Mouse (Mus musculus) lung, embryonic 14.5 days (tissue): ENCODE measurements at regions not wholly inside any gene's neighbourhood (a gene's known extent, or its start where the extent isn't known, plus 50 kb on each side); places are given as distances from the start of the nearest gene placed in this dataset.

Experiments used
- ATAC-seq: fragments of 200-750 bp; cut with Nextera tagmentation; 2 replicates; pipeline ENCODE4 v1.8.0; 2017; ENCODE audit warnings: mild to moderate bottlenecking, moderate TSS enrichment, moderate library complexity; ENCODE audit not compliant: insufficient read depth
- DNase-seq: peaks from one replicate; pipeline ENCODE4 v3.0.0-alpha.2; 2015
- H3K27ac ChIP-seq: fragments of 300-500 bp; sonication (generic); 2 replicates; pipeline ENCODE4 v1.5.1; 2014; ENCODE audit warnings: low read depth, mild to moderate bottlenecking, moderate library complexity
- H3K27me3 ChIP-seq: fragments of 300-500 bp; sonication (generic); 2 replicates; pipeline ENCODE4 v1.6.1; 2014; ENCODE audit warnings: low read length, control low read depth; ENCODE audit not compliant: insufficient read depth
- H3K36me3 ChIP-seq: fragments of 300-500 bp; sonication (generic); 2 replicates; pipeline ENCODE4 v1.6.1; 2014; ENCODE audit warnings: control low read depth; ENCODE audit not compliant: insufficient read depth
- H3K4me1 ChIP-seq: fragments of 300-500 bp; sonication (generic); 2 replicates; pipeline ENCODE4 v1.6.1; 2014; ENCODE audit warnings: antibody characterized with exemption, control low read depth; ENCODE audit not compliant: insufficient read depth
- H3K4me2 ChIP-seq: fragments of 300-500 bp; sonication (generic); 2 replicates; pipeline ENCODE4 v1.6.1; 2014; ENCODE audit warnings: mild to moderate bottlenecking
- H3K4me3 ChIP-seq: fragments of 300-500 bp; sonication (generic); 2 replicates; pipeline ENCODE4 v1.5.1; 2014; ENCODE audit warnings: low read depth, low read length
- H3K9ac ChIP-seq: fragments of 300-500 bp; sonication (generic); 2 replicates; pipeline ENCODE4 v1.6.1; 2014
- H3K9me3 ChIP-seq: fragments of 300-500 bp; sonication (generic); 2 replicates; pipeline ENCODE4 v1.6.1; 2016; ENCODE audit warnings: low read depth, low read length, control low read depth
- CTCF ChIP-seq: IDR thresholded peaks from 2 replicates; pipeline ENCODE4 v1.5.1; 2016; ENCODE audit warnings: antibody characterized with exemption, low read depth
- WGBS: fragments of 180-500 bp; shearing (Covaris S2); extraction: QIAGEN DNeasy Blood & Tissue Kit; methylation state at CpG from one replicate; pipeline ENCODE4 v1.1.7; 2014; 5-methylcytosine and 5-hydroxymethylcytosine counted together

DNA sequence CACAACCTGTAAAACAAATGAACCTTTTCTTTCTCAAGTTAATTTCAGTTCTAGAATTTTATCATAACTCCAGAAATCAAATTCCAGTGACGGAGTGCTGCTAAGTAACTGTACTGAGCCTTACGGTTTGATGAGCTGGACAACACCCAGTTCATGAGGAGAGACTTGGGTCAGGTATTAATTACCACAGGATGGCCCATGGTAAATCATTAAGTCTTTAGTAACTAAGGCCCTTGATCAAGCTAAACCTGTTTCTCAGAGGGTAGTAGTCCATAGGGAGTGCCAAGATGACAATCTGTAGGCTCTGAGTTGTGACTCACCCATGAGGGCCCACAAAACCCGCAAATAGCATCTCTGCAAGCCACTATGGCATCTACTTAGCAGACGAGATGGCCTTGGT, 101.1 kb upstream of the Arhgap5 start:
- no peak for ATAC-seq
- Histone ChIP-seq H3K27me3 (no peaks in the 10 kb centered on the region), H3K4me2 (no peak overlapping the region), H3K4me1 (no peaks in the 10 kb centered on the region), H3K9ac (no peak overlapping the region), H3K4me3 (no peak overlapping the region), H3K27ac (no peak overlapping the region), H3K9me3 (no peaks in the 10 kb centered on the region), H3K36me3 (no peaks in the 10 kb centered on the region)
- 90% methylated on average over 4 of the region's 4 CpGs for WGBS
- no peak for TF ChIP-seq CTCF
- DNase-seq = no peak

DNA sequence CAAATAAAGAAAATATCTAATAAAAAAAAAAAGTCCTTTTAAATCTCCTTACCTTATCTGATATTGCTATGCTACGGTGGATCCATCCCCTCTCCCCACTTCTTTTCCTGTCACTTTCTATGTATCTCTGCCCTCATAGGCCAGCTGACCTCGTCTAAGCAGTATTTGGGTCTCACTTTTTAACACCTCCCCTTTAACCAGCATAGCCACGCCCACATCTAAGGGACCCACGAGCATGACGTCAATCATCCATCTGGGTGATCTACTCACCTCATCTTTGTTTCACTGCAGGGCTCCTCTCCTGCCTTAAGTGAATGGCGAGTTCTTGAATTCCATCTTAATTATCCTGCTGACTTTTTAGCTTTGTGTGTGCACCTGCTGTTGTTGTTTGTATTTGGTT, 97.4 kb upstream of the Arhgap5 start:
- ATAC-seq (no peak), DNase-seq (no peak)
- 68% methylated on average over 6 of the region's 6 CpGs for WGBS
- Histone ChIP-seq H3K36me3 (no peaks in the 10 kb centered on the region), H3K4me2 (no peak overlapping the region), H3K9ac (no peak overlapping the region), H3K27me3 (no peaks in the 10 kb centered on the region), H3K27ac (no peak overlapping the region), H3K9me3 (no peaks in the 10 kb centered on the region), H3K4me3 (no peak overlapping the region), H3K4me1 (no peaks in the 10 kb centered on the region)
- TF ChIP-seq CTCF = no peak

DNA sequence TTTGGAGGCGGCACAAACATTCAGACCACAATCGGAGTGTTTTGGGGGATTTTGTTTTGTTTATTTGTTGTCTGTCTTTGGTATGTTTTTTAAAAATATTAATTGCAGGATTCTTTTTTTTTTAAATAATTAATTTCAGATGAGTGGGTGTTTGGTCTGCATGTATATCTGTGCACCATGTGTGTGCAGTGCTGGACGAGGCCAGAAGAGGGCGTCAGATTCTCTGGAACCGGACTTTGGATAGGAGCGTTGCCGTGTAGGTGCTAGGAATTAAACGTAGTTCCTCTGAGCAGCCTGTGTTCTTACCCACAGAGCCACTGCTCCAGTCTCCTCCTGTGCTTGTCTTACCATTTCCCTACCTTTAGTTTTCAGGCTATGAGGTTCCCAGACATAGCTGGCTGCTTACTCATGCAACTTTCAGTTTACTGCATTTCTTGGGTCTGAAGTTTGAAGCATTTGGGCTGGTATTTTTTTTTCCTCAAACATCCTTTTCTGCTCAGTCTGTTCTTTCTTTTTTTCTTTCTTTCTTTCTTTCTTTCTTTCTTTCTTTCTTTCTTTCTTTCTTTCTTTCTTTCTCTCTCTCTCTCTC, 95.4 kb upstream of the Arhgap5 start:
- DNase-seq (no peak), ATAC-seq (no peak)
- TF ChIP-seq CTCF = peak; percentile 12; the same call in 1 of the 2 replicates
- H3K9me3 ChIP-seq = no peaks in the 10 kb centered on the region
- WGBS = 88% methylated on average over 8 of the region's 8 CpGs
- no peaks in the 10 kb centered on the region for H3K27me3 ChIP-seq
- no peak overlapping the region for H3K4me3 ChIP-seq
- H3K27ac ChIP-seq = no peak overlapping the region
- no peak overlapping the region for H3K4me2 ChIP-seq
- no peaks in the 10 kb centered on the region for H3K36me3 ChIP-seq
- H3K4me1 ChIP-seq = no peaks in the 10 kb centered on the region
- H3K9ac ChIP-seq = no peak overlapping the region

GRCm38 (mm10) chr12:52409221-52409620, 94.6 kb upstream of the Arhgap5 start:
- TF ChIP-seq CTCF = no peak
- ATAC-seq = no peak

DNA sequence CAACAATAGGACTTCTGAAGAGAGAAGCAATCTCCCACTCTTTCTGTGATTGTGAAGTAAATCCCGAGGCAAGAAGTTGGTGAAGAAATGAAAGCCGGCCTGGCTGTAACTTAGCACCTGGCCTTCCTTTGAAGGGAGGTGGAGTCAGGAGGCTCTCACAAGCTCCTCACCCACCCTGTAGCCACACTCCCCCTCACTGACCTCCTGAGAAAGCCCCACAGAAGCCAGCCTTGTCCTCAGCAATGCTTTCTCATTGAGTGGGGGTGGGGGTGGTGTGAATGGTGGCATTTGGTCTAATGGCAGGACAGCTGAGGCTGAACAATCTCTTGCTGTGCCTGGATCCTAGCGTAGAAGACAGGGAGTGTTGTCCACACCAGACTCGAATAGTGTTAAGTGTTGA, 91.6 kb upstream of the Arhgap5 start:
- H3K27ac ChIP-seq = no peak overlapping the region
- no peak overlapping the region for H3K9ac ChIP-seq
- H3K4me3 ChIP-seq = no peak overlapping the region
- no peaks in the 10 kb centered on the region for H3K4me1 ChIP-seq
- no peaks in the 10 kb centered on the region for H3K27me3 ChIP-seq
- DNase-seq (no peak), ATAC-seq (no peak)
- no peaks in the 10 kb centered on the region for H3K36me3 ChIP-seq
- H3K4me2 ChIP-seq = no peak overlapping the region
- no peak for TF ChIP-seq CTCF
- 71% methylated on average over 4 of the region's 4 CpGs for WGBS
- H3K9me3 ChIP-seq = no peaks in the 10 kb centered on the region

More at GRCm38 (mm10) chr12:52409221-52409620, 94.6 kb upstream of the Arhgap5 start:
- 84% methylated on average over 3 of the region's 3 CpGs for WGBS
- Histone ChIP-seq H3K9ac (no peak overlapping the region), H3K4me3 (no peak overlapping the region), H3K27ac (no peak overlapping the region), H3K9me3 (no peaks in the 10 kb centered on the region), H3K27me3 (no peaks in the 10 kb centered on the region), H3K36me3 (no peaks in the 10 kb centered on the region), H3K4me2 (no peak overlapping the region), H3K4me1 (no peaks in the 10 kb centered on the region)
- no peak for DNase-seq

DNA sequence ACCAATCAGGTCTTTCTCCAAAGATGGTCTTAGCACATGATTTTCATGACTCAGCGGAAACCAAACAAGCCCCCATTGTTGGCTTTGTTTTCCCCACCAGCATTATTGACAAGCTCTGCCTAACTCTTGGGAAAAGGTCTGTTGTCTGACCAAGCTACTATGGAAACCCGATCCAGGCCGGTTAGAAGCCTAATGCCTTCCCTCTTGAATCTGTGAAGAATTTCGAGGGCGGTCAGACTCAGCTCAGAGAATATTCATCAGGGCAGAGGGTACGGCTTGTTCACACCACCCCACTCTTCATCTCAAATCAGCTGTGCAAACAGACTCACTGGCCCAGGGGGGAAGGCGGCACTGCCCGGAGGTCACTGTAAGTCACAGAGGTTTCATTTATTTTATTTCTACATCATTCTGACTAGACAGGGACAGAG, 90.7 kb upstream of the Arhgap5 start:
- WGBS = 27% methylated on average over 8 of the region's 8 CpGs
- Histone ChIP-seq H3K36me3 (no peaks in the 10 kb centered on the region), H3K9ac (no peak overlapping the region), H3K27ac (peak overlapping the region; percentile 61), H3K4me2 (peak overlapping the region; percentile 34; the same call in 1 of the 2 replicates), H3K27me3 (no peaks in the 10 kb centered on the region), H3K4me1 (no peaks in the 10 kb centered on the region), H3K4me3 (no peak overlapping the region), H3K9me3 (no peaks in the 10 kb centered on the region)
- ATAC-seq = peak; percentile 41; the same call in 1 of the 2 replicates
- TF ChIP-seq CTCF = no peak
- DNase-seq = peak; percentile 37

GRCm38 (mm10) chr12:52422729-52423128, 81.0 kb upstream of the Arhgap5 start:
- WGBS = 95% methylated on average over 1 of the region's 1 CpGs
- Histone ChIP-seq H3K4me2 (no peak overlapping the region), H3K27ac (no peak overlapping the region), H3K36me3 (no peaks in the 10 kb centered on the region), H3K4me1 (no peaks in the 10 kb centered on the region), H3K9ac (no peak overlapping the region), H3K4me3 (no peak overlapping the region), H3K9me3 (no peaks in the 10 kb centered on the region), H3K27me3 (no peaks in the 10 kb centered on the region)
- DNase-seq (no peak), ATAC-seq (no peak)
- no peak for TF ChIP-seq CTCF
